Mouse (Mus musculus) hindbrain, embryonic 10.5 days (tissue): ENCODE results near the gene Kcnk15. TPM values are rescaled to one million over a fixed set of nuclear protein-coding genes. Genes with fewer than 3 reads are reported as not detected.
A peak's percentile ranks its signal among the peaks of the same experiment; 100 is the strongest.

ENCODE experiments used
- DNase-seq: peaks from one replicate; pipeline ENCODE4 v3.0.0-alpha.2; 2017; ENCODE audit warnings: low spot score
- H3K27ac ChIP-seq: fragments of 300-500 bp; sonication (generic); 2 replicates; pipeline ENCODE4 v1.5.1; 2016; ENCODE audit warnings: mild to moderate bottlenecking, moderate library complexity
- H3K27me3 ChIP-seq: fragments of 300-500 bp; sonication (generic); 2 replicates; pipeline ENCODE4 v1.6.1; 2016; ENCODE audit warnings: mild to moderate bottlenecking; ENCODE audit not compliant: poor library complexity, insufficient read depth, severe bottlenecking
- H3K36me3 ChIP-seq: fragments of 300-500 bp; sonication (generic); 2 replicates; pipeline ENCODE4 v1.6.1; 2016; ENCODE audit warnings: mild to moderate bottlenecking, moderate library complexity
- H3K4me1 ChIP-seq: fragments of 300-500 bp; sonication (generic); replicated peaks from 2 replicates; pipeline ENCODE4 v1.6.1; 2016; ENCODE audit warnings: mild to moderate bottlenecking
- H3K4me3 ChIP-seq: fragments of 300-500 bp; sonication (generic); 2 replicates; pipeline ENCODE4 v1.5.1; 2016; ENCODE audit warnings: mild to moderate bottlenecking, moderate library complexity
- H3K9me3 ChIP-seq: fragments of 300-500 bp; sonication (generic); 2 replicates; pipeline ENCODE4 v1.6.1; 2016; ENCODE audit warnings: mild to moderate bottlenecking, moderate library complexity
- WGBS: fragments of 180-500 bp; shearing (Covaris S2); methylation state at CpG from one replicate; pipeline ENCODE4 v1.1.7; 2016; 5-methylcytosine and 5-hydroxymethylcytosine counted together
- polyA plus RNA-seq: library from polyadenylated mRNA; unstranded; fragments of >200 nt; fragmentation: Nextera tagmentation; extraction: Ambion mirVana; gene quantifications from 2 replicates; pipeline ENCODE4 v1.2.1, GENCODE M21; 2016

Gene Kcnk15
- polyA plus RNA-seq, 1 experiment from 2014 or later, result not detected

DNA sequence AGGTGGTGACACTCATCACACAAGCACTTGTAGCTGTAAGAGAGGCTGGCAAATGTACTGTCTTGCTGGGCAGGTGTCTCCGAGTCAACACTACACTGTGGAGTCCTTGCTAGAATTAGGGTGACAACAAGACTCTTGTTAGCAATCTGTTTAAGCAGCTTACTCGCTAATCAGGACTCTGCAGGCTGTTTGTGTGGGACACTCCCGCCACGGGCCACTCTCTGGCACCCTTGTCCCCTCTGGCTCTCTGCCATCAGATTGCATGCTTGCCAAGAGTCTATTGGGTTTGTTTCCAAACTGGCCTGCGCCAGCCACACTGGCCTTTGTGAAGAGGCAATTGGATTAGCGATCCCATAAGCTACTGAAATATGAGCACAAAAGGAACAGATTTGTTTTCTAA is 13.9 kb upstream of the Kcnk15 start:
- Histone ChIP-seq H3K27me3 (no peaks in the 10 kb centered on the region), H3K27ac (no peak overlapping the region), H3K4me3 (no peak overlapping the region), H3K9me3 (no peaks in the 10 kb centered on the region), H3K36me3 (no peaks in the 10 kb centered on the region), H3K4me1 (no peaks in the 10 kb centered on the region)
- 77% methylated on average over 6 of the region's 6 CpGs for WGBS
- DNase-seq, result no peak

DNA sequence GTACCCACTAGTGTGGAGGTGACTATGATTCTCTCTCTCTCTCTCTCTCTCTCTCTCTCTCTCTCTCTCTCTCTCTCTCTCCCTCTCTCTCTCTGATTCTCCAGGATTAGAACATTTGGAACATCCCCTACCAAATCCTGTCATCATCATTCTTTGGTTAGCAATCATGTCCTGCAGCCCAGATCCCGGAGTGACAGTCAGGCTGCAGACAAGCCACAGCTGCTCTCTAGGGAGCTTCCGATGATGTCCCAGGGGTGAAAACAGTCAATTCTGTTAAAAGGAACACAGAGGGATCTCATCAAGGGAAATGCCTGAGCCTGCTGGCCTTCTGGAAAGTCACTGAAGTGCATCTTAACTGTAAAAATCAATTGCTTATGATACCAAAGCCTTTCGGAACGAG is 11.4 kb upstream of the Kcnk15 start:
- Histone ChIP-seq H3K36me3 (no peaks in the 10 kb centered on the region), H3K4me1 (no peaks in the 10 kb centered on the region), H3K4me3 (no peak overlapping the region), H3K27me3 (no peaks in the 10 kb centered on the region), H3K27ac (no peak overlapping the region), H3K9me3 (no peaks in the 10 kb centered on the region)
- no peak for DNase-seq
- 76% methylated on average over 4 of the region's 4 CpGs for WGBS

DNA sequence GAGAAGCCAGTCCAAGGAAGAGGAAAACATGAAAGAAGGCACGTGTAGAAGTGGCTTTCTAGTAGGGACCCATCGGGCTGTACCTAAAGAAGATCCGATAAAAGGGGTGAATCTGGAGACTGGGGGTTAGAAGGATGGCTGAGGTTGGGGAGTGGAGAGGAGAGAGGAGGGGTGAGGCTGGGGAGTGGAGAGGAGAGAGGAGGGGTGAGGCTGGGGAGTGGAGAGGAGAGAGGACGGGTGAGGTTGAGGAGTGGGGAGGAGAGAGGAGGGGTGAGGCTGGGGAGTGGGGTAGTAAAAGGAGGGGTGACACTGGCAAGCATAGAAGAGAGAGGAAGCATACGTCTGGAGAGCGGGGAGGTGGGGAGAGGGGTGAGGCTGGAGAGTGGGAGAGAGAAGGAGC is 3.8 kb downstream of the Kcnk15 start:
- WGBS, result 82% methylated on average over 6 of the region's 6 CpGs
- Histone ChIP-seq H3K4me3 (no peak overlapping the region), H3K9me3 (no peaks in the 10 kb centered on the region), H3K36me3 (no peaks in the 10 kb centered on the region), H3K4me1 (peaks cover 13% of the 10 kb centered on the region; the same call in 1 of the 2 replicates), H3K27ac (no peak overlapping the region), H3K27me3 (peaks cover 78% of the 10 kb centered on the region)
- DNase-seq, result no peak

DNA sequence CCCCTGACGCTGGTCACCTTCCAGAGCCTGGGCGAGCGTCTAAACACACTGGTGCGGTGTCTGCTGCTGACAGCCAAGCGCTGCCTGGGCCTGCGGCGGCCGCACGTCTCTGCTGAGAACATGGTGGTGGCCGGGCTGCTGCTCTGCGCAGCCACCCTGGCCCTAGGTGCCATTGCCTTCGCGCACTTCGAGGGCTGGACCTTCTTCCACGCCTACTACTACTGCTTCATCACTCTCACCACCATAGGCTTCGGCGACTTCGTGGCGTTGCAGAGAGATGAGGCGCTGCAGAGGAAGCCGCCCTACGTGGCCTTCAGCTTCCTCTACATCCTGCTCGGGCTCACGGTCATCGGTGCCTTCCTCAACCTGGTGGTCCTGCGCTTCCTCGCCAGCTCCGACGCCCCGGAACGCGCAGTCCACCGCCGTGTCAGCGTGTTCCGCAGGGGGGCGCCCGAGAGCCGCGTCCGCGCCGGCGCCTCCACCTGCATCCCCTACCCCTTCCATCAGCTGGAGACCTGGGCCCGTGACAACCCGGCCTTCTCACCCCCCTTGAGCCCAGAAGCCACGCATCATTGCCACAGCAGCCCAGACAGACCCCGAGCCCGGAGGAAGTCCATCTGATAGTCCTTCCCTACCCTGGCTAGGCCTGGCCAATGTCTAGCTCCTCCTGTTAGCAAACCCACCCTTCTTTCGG is 5.0 kb downstream of the Kcnk15 start:
- Histone ChIP-seq H3K27ac (no peak overlapping the region), H3K27me3 (peaks cover 70% of the 10 kb centered on the region), H3K4me1 (peaks cover 14% of the 10 kb centered on the region; the same call in 1 of the 2 replicates), H3K36me3 (no peaks in the 10 kb centered on the region), H3K4me3 (peak overlapping the region; percentile 7; the same call in 1 of the 2 replicates), H3K9me3 (no peaks in the 10 kb centered on the region)
- peak; percentile 61 for DNase-seq
- 15% methylated on average over 50 of the region's 50 CpGs for WGBS

GRCm38 (mm10) chr2:163865311-163865710 is 11.9 kb downstream of the Kcnk15 start:
- Histone ChIP-seq H3K27ac (no peak overlapping the region), H3K4me3 (no peak overlapping the region), H3K9me3 (no peaks in the 10 kb centered on the region), H3K36me3 (no peaks in the 10 kb centered on the region), H3K4me1 (peaks cover 13% of the 10 kb centered on the region), H3K27me3 (peaks cover 8% of the 10 kb centered on the region)
- no peak for DNase-seq
- 97% methylated on average over 5 of the region's 5 CpGs for WGBS

DNA sequence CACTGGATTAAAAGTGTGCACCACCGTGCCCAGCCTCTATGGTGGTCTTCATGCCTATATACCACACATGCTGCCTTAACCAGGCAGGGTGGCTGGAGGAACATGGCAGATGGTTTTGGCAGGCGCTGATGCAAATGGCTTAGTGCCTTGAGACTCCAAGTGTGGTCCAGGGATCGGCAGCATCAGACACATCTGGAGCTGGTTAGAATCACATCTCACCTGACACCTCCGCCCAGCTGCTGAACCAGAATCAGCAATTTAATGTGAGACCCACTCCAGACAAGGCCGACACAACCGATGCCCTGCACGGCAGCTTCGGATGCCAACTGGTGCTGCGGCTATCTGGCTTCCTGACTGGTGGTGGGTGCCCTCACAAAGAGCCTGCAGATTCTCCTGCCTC is 12.6 kb downstream of the Kcnk15 start:
- Histone ChIP-seq H3K4me3 (no peak overlapping the region), H3K27ac (no peak overlapping the region), H3K9me3 (no peaks in the 10 kb centered on the region), H3K27me3 (peaks cover 8% of the 10 kb centered on the region), H3K36me3 (no peaks in the 10 kb centered on the region), H3K4me1 (peaks cover 13% of the 10 kb centered on the region)
- no peak for DNase-seq
- WGBS, result 87% methylated on average over 9 of the region's 9 CpGs

- peaks cover 4% of the 10 kb centered on the region; the same call in 1 of the 2 replicates for H3K27me3 ChIP-seq
- H3K4me1 ChIP-seq, result peaks cover 11% of the 10 kb centered on the region
- no peak for DNase-seq
- H3K36me3 ChIP-seq, result no peaks in the 10 kb centered on the region
- no peaks in the 10 kb centered on the region for H3K9me3 ChIP-seq
- H3K4me3 ChIP-seq, result no peak overlapping the region
- H3K27ac ChIP-seq, result no peak overlapping the region
- WGBS, result 70% methylated on average over 5 of the region's 5 CpGs
These were observed 16.3 kb downstream of the Kcnk15 start for GRCm38 (mm10) chr2:163869783-163870182.

DNA sequence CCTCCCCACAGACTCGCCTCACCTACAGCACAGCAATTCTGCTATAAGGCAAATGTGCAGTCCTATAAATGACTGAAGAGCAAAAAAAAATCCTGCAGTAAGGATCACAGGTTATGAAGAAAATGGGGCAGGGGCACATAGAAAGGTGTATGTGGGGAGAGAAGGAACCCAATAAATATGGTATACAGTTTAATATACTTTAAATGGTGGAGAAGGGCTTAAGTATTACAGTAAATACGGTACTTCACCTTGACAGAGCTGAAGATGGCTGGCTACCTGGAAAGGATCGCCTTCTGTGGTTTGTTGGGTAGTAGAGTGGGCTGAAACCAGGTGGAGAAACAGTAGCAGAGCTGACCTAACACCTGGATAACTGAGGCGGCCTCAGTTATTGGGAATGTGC is 17.8 kb downstream of the Kcnk15 start:
- WGBS, result 79% methylated on average over 4 of the region's 4 CpGs
- no peaks in the 10 kb centered on the region for H3K27me3 ChIP-seq

GRCm38 (mm10) chr2:163871906-163872305 is 18.5 kb downstream of the Kcnk15 start:
- Histone ChIP-seq H3K36me3 (no peaks in the 10 kb centered on the region), H3K4me3 (no peak overlapping the region), H3K9me3 (no peaks in the 10 kb centered on the region), H3K27me3 (no peaks in the 10 kb centered on the region), H3K27ac (no peak overlapping the region), H3K4me1 (peaks cover 32% of the 10 kb centered on the region)
- no peak for DNase-seq
- 84% methylated on average over 3 of the region's 3 CpGs for WGBS

More for the DNA sequence above, 17.8 kb downstream of the Kcnk15 start:
- Histone ChIP-seq H3K9me3 (no peaks in the 10 kb centered on the region), H3K4me1 (peaks cover 26% of the 10 kb centered on the region), H3K36me3 (no peaks in the 10 kb centered on the region), H3K4me3 (no peak overlapping the region), H3K27ac (no peak overlapping the region)
- DNase-seq, result no peak

DNA sequence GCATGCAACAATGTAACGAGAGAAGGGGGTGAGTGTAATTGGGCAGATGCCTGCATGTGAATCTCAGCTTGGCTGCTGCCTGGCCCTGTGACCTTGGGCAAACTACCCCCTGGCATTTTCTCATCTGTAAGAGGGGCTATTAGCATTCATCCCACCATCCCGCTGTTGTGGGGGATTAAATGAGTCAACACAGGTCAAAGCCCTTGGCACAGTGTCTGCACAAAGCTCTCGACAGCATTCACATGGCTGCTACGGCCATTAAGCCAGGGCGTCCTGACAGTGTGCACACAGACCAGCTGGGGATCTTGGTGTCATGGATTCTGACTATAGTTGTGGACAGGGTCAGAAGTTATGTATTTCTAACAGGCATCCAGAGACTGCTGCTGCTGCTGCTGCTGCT is 21.4 kb downstream of the Kcnk15 start:
- DNase-seq, result peak; percentile 38
- Histone ChIP-seq H3K36me3 (no peaks in the 10 kb centered on the region), H3K4me3 (no peak overlapping the region), H3K27ac (0 out of 2 replicates have a peak overlapping the region, but pooled peaks have one; percentile 57), H3K9me3 (no peaks in the 10 kb centered on the region), H3K4me1 (peaks cover 31% of the 10 kb centered on the region), H3K27me3 (no peaks in the 10 kb centered on the region)
- 44% methylated on average over 5 of the region's 5 CpGs for WGBS

GRCm38 (mm10) chr2:163875484-163875883 is 22.0 kb downstream of the Kcnk15 start:
- WGBS, result 84% methylated on average over 7 of the region's 7 CpGs
- no peaks in the 10 kb centered on the region for H3K9me3 ChIP-seq
- no peaks in the 10 kb centered on the region for H3K36me3 ChIP-seq
- no peak for DNase-seq
- peak overlapping the region; percentile 57 for H3K27ac ChIP-seq
- H3K4me3 ChIP-seq, result no peak overlapping the region
- no peaks in the 10 kb centered on the region for H3K27me3 ChIP-seq
- H3K4me1 ChIP-seq, result peaks cover 31% of the 10 kb centered on the region

DNA sequence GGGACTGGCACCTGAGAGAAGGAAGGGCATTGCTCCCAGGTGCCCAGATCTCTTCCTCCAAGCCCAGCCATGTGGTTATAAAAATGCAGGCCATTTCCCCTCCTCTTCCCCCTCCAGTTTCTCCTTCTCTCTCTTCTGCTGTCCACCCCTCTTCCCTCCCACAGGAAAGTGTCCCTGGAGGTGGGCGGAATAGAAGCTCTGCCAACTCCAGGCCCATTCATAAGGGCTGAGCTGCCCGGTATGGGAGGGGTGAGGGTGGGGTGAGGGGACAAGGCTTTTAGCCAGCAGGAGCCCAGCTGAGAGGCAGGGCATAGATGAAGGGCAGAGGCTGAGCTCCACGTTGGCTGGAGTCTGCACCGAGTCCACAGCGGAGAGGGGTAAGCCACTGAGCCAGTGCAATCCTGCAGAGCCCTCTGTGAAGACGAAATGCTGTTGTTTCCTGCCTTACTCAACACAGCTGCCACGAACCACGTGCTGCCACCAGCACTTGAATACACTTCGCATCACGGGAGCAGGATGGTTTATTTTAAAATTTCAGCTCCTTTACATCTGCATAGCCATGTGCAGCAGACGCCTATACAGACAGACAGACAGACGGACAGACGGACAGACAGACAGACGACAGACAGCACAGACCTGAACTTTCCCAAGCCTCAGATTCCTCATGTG is 23.5 kb downstream of the Kcnk15 start:
- DNase-seq, result no peak
- 0 out of 2 replicates have a peak overlapping the region, but pooled peaks have one; percentile 24 for H3K27ac ChIP-seq
- no peak overlapping the region for H3K4me3 ChIP-seq
- no peaks in the 10 kb centered on the region for H3K36me3 ChIP-seq
- WGBS, result 74% methylated on average over 14 of the region's 14 CpGs
- H3K27me3 ChIP-seq, result no peaks in the 10 kb centered on the region
- H3K9me3 ChIP-seq, result no peaks in the 10 kb centered on the region
- H3K4me1 ChIP-seq, result peaks cover 31% of the 10 kb centered on the region

DNA sequence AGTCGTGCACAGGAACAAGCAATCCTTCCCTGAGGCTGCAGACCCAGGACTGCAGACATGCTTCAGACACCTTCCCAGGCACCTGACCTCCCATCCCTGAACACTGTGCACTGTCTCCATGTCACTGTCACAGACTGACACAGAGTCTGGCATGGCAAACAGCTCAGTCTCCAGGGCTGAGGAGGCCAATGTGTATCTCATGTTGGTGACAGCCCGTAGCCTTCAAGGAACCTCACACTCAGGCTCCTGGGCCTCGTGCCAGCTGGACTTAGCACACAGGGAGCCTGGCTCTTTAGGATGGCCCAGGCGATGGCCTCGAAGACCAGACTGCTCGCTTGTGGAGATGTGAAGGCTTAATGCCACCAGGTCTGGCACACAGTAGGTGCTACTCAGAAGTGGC is 27.4 kb downstream of the Kcnk15 start:
- H3K27me3 ChIP-seq, result no peaks in the 10 kb centered on the region
- no peaks in the 10 kb centered on the region for H3K36me3 ChIP-seq
- H3K4me3 ChIP-seq, result no peak overlapping the region
- H3K9me3 ChIP-seq, result no peaks in the 10 kb centered on the region
- H3K4me1 ChIP-seq, result peaks cover 12% of the 10 kb centered on the region
- H3K27ac ChIP-seq, result no peak overlapping the region
- WGBS, result 89% methylated on average over 6 of the region's 6 CpGs
- DNase-seq, result no peak
